Mouse (Mus musculus): ENCODE measurements at regions not wholly inside any gene's neighbourhood (a gene's known extent, or its start where the extent isn't known, plus 50 kb on each side); places are given as distances from the start of the nearest gene placed in this dataset.

GRCm38 (mm10) chr2:138838846-138839245, 582.5 kb downstream of the Btbd3 start:
- DNase-seq (ENCODE audit: low spot score) (no peak), ATAC-seq (ENCODE audit: low FRiP score, low TSS enrichment) (no peak)
- H3K4me1 ChIP-seq (replicated peaks; ENCODE audit: control insufficient read depth, insufficient read depth) = no peaks in the 10 kb centered on the region
- no peak overlapping the region for H3K9ac ChIP-seq (ENCODE audit: low read length)
- 55% methylated on average over 3 of the region's 3 CpGs for WGBS
- H3K36me3 ChIP-seq (ENCODE audit: control insufficient read depth, insufficient read depth, low read length) = no peaks in the 10 kb centered on the region
- H3K4me3 ChIP-seq (ENCODE audit: low read depth, low read length) = no peak overlapping the region
- H3K27me3 ChIP-seq (ENCODE audit: control insufficient read depth, insufficient read depth, low read length) = no peaks in the 10 kb centered on the region
- no peak overlapping the region for H3K4me2 ChIP-seq (replicated peaks; ENCODE audit: low read depth)
- no peaks in the 10 kb centered on the region for H3K9me3 ChIP-seq (ENCODE audit: control insufficient read depth, low read length)
- H3K27ac ChIP-seq (replicated peaks) = no peak overlapping the region
- TF ChIP-seq EP300 (optimal IDR thresholded peaks at IDR 0.05) (no peak), CTCF (IDR thresholded peaks at IDR 0.05; ENCODE audit: low read depth) (no peak)

GRCm38 (mm10) chr2:138859121-138859520, 602.8 kb downstream of the Btbd3 start:
- no peaks in the 10 kb centered on the region for H3K36me3 ChIP-seq (ENCODE audit: control insufficient read depth, insufficient read depth, low read length)

GRCm38 (mm10) chr2:138896563-138896962, 597.1 kb upstream of the Sptlc3 start:
- Histone ChIP-seq H3K4me3 (ENCODE audit: low read depth, low read length) (no peak overlapping the region), H3K4me1 (replicated peaks; ENCODE audit: control insufficient read depth, insufficient read depth) (no peaks in the 10 kb centered on the region), H3K4me2 (replicated peaks; ENCODE audit: low read depth) (no peak overlapping the region), H3K9me3 (ENCODE audit: control insufficient read depth, low read length) (no peaks in the 10 kb centered on the region), H3K36me3 (ENCODE audit: control insufficient read depth, insufficient read depth, low read length) (no peaks in the 10 kb centered on the region), H3K27ac (replicated peaks) (no peak overlapping the region), H3K9ac (ENCODE audit: low read length) (no peak overlapping the region), H3K27me3 (ENCODE audit: control insufficient read depth, insufficient read depth, low read length) (no peaks in the 10 kb centered on the region)
- ATAC-seq (ENCODE audit: low FRiP score, low TSS enrichment) (no peak), DNase-seq (ENCODE audit: low spot score) (no peak)
- WGBS = 67% methylated on average over 3 of the region's 3 CpGs
- TF ChIP-seq CTCF (IDR thresholded peaks at IDR 0.05; ENCODE audit: low read depth) (no peak), EP300 (optimal IDR thresholded peaks at IDR 0.05) (no peak)

More at GRCm38 (mm10) chr2:138859121-138859520, 602.8 kb downstream of the Btbd3 start:
- no peak overlapping the region for H3K27ac ChIP-seq (replicated peaks)
- no peaks in the 10 kb centered on the region for H3K27me3 ChIP-seq (ENCODE audit: control insufficient read depth, insufficient read depth, low read length)
- ATAC-seq (ENCODE audit: low FRiP score, low TSS enrichment) (no peak), DNase-seq (ENCODE audit: low spot score) (no peak)
- no peak overlapping the region for H3K4me2 ChIP-seq (replicated peaks; ENCODE audit: low read depth)
- no peak overlapping the region for H3K9ac ChIP-seq (ENCODE audit: low read length)
- TF ChIP-seq EP300 (optimal IDR thresholded peaks at IDR 0.05) (no peak), CTCF (IDR thresholded peaks at IDR 0.05; ENCODE audit: low read depth) (no peak)
- H3K4me1 ChIP-seq (replicated peaks; ENCODE audit: control insufficient read depth, insufficient read depth) = no peaks in the 10 kb centered on the region
- H3K9me3 ChIP-seq (ENCODE audit: control insufficient read depth, low read length) = no peaks in the 10 kb centered on the region
- H3K4me3 ChIP-seq (ENCODE audit: low read depth, low read length) = no peak overlapping the region

GRCm38 (mm10) chr2:138897101-138897500, 596.6 kb upstream of the Sptlc3 start:
- DNase-seq (ENCODE audit: low spot score) (no peak), ATAC-seq (ENCODE audit: low FRiP score, low TSS enrichment) (no peak)
- Histone ChIP-seq H3K36me3 (ENCODE audit: control insufficient read depth, insufficient read depth, low read length) (no peaks in the 10 kb centered on the region), H3K27ac (replicated peaks) (no peak overlapping the region), H3K4me1 (replicated peaks; ENCODE audit: control insufficient read depth, insufficient read depth) (no peaks in the 10 kb centered on the region), H3K27me3 (ENCODE audit: control insufficient read depth, insufficient read depth, low read length) (no peaks in the 10 kb centered on the region), H3K4me3 (ENCODE audit: low read depth, low read length) (no peak overlapping the region), H3K4me2 (replicated peaks; ENCODE audit: low read depth) (no peak overlapping the region), H3K9me3 (ENCODE audit: control insufficient read depth, low read length) (no peaks in the 10 kb centered on the region), H3K9ac (ENCODE audit: low read length) (no peak overlapping the region)
- WGBS = 36% methylated on average over 3 of the region's 3 CpGs
- TF ChIP-seq EP300 (optimal IDR thresholded peaks at IDR 0.05) (no peak), CTCF (IDR thresholded peaks at IDR 0.05; ENCODE audit: low read depth) (no peak)

GRCm38 (mm10) chr2:138937165-138937564, 556.5 kb upstream of the Sptlc3 start:
- H3K27me3 ChIP-seq (ENCODE audit: control insufficient read depth, insufficient read depth, low read length) = no peaks in the 10 kb centered on the region
- DNase-seq (ENCODE audit: low spot score) (peak; percentile 64), ATAC-seq (ENCODE audit: low FRiP score, low TSS enrichment) (peak; percentile 80; the same call in 1 of the 2 replicates)
- H3K36me3 ChIP-seq (ENCODE audit: control insufficient read depth, insufficient read depth, low read length) = no peaks in the 10 kb centered on the region
- no peak overlapping the region for H3K4me2 ChIP-seq (replicated peaks; ENCODE audit: low read depth)
- H3K4me1 ChIP-seq (replicated peaks; ENCODE audit: control insufficient read depth, insufficient read depth) = no peaks in the 10 kb centered on the region
- no peak overlapping the region for H3K9ac ChIP-seq (ENCODE audit: low read length)
- no peak overlapping the region for H3K4me3 ChIP-seq (ENCODE audit: low read depth, low read length)
- WGBS = 56% methylated on average over 2 of the region's 2 CpGs
- H3K9me3 ChIP-seq (ENCODE audit: control insufficient read depth, low read length) = no peaks in the 10 kb centered on the region
- no peak overlapping the region for H3K27ac ChIP-seq (replicated peaks)
- TF ChIP-seq CTCF (IDR thresholded peaks at IDR 0.05; ENCODE audit: low read depth) (no peak), EP300 (optimal IDR thresholded peaks at IDR 0.05) (no peak)

- H3K36me3 ChIP-seq (ENCODE audit: control insufficient read depth, insufficient read depth, low read length) = no peaks in the 10 kb centered on the region
- ATAC-seq (ENCODE audit: low FRiP score, low TSS enrichment) = no peak
- H3K9me3 ChIP-seq (ENCODE audit: control insufficient read depth, low read length) = no peaks in the 10 kb centered on the region
- H3K4me3 ChIP-seq (ENCODE audit: low read depth, low read length) = no peak overlapping the region
- no peaks in the 10 kb centered on the region for H3K27me3 ChIP-seq (ENCODE audit: control insufficient read depth, insufficient read depth, low read length)
- no peak for DNase-seq (ENCODE audit: low spot score)
- WGBS = 88% methylated on average over 2 of the region's 2 CpGs
- TF ChIP-seq CTCF (IDR thresholded peaks at IDR 0.05; ENCODE audit: low read depth) (no peak), EP300 (optimal IDR thresholded peaks at IDR 0.05) (no peak)
- H3K4me2 ChIP-seq (replicated peaks; ENCODE audit: low read depth) = no peak overlapping the region
- H3K27ac ChIP-seq (replicated peaks) = no peak overlapping the region
- no peak overlapping the region for H3K9ac ChIP-seq (ENCODE audit: low read length)
- no peaks in the 10 kb centered on the region for H3K4me1 ChIP-seq (replicated peaks; ENCODE audit: control insufficient read depth, insufficient read depth)
Observed at GRCm38 (mm10) chr2:138939367-138939766, 554.3 kb upstream of the Sptlc3 start.

Measured in stomach, postnatal 0 days (tissue).